Mouse (Mus musculus) testis, adult 2 months (tissue): Measurements from ENCODE around the gene Bckdha. TPM values are rescaled to one million over a fixed set of nuclear protein-coding genes. Genes with fewer than 3 reads are reported as not detected.
A peak's percentile ranks its signal among the peaks of the same experiment; 100 is the strongest.

Source experiments
- H3K27ac ChIP-seq: fragments of 200-500 bp; 2 replicates; pipeline ENCODE4 v1.5.1; 2012; ENCODE audit warnings: low read depth, low read length; ENCODE audit not compliant: control insufficient read depth, insufficient read depth
- H3K27me3 ChIP-seq: fragments of 200-500 bp; 2 replicates; pipeline ENCODE4 v1.6.1; 2012; ENCODE audit warnings: mild to moderate bottlenecking, low read length, moderate library complexity; ENCODE audit not compliant: control insufficient read depth, insufficient read depth
- H3K36me3 ChIP-seq: fragments of 200-500 bp; 2 replicates; pipeline ENCODE4 v1.6.1; 2012; ENCODE audit warnings: mild to moderate bottlenecking, low read length; ENCODE audit not compliant: control insufficient read depth, insufficient read depth
- H3K4me1 ChIP-seq: fragments of 200-500 bp; 2 replicates; pipeline ENCODE4 v1.6.1; 2012; ENCODE audit warnings: low read length; ENCODE audit not compliant: control insufficient read depth, insufficient read depth
- H3K4me3 ChIP-seq: fragments of 200-500 bp; 2 replicates; pipeline ENCODE4 v1.5.1; 2012; ENCODE audit warnings: low read depth, mild to moderate bottlenecking, low read length, moderate library complexity, mixed read lengths; ENCODE audit not compliant: control insufficient read depth
- CTCF ChIP-seq: fragments of 200-500 bp; IDR thresholded peaks from 2 replicates; pipeline ENCODE4 v1.5.1; 2012; ENCODE audit warnings: low read depth, mild to moderate bottlenecking, inconsistent platforms, low read length, moderate library complexity; ENCODE audit not compliant: control insufficient read depth, insufficient read depth, insufficient replicate concordance
- POLR2A ChIP-seq: fragments of 200-500 bp; IDR thresholded peaks from 2 replicates; pipeline ENCODE4 v1.6.1; 2012; ENCODE audit warnings: low read depth, mild to moderate bottlenecking, inconsistent platforms, low read length, moderate library complexity; ENCODE audit not compliant: control insufficient read depth
- polyA plus RNA-seq: library from polyadenylated mRNA; depleted of rRNA; stranded (reverse); fragments of >200 nt; gene quantifications from 2 replicates; pipeline ENCODE4 v1.2.3, GENCODE M21; 2012

Gene Bckdha
- polyA plus RNA-seq, 1 experiment = 69.0 TPM

GRCm38 (mm10) chr7:25680514-25681258 is 21.9 kb upstream of the Bckdha start, which contains the start of gene B9d2:
B9d2 (plus strand) TSS chr7:25680780.
- Histone ChIP-seq H3K27ac (peak within 1 kb of the TSS; percentile 99), H3K27me3 (no peaks in the 10 kb centered on the region), H3K36me3 (no peaks in the 10 kb centered on the region), H3K4me1 (peaks cover 17% of the 10 kb centered on the region), H3K4me3 (peak within 1 kb of the TSS; percentile 98)
- TF ChIP-seq POLR2A (peak; percentile 75), CTCF (no peak)

- no peak for TF ChIP-seq POLR2A
- no peak for TF ChIP-seq CTCF
- no peaks in the 10 kb centered on the region for H3K36me3 ChIP-seq
- peak overlapping the region; percentile 98; the same call in 1 of the 2 replicates for H3K4me3 ChIP-seq
- H3K27ac ChIP-seq = peak overlapping the region; percentile 99
- peaks cover 22% of the 10 kb centered on the region for H3K4me1 ChIP-seq
- no peaks in the 10 kb centered on the region for H3K27me3 ChIP-seq
Observed at GRCm38 (mm10) chr7:25679971-25680370, 21.2 kb upstream of the Bckdha start.

- H3K27ac ChIP-seq = no peak overlapping the region
- no peaks in the 10 kb centered on the region for H3K36me3 ChIP-seq
- no peaks in the 10 kb centered on the region for H3K27me3 ChIP-seq
- no peak overlapping the region for H3K4me3 ChIP-seq
- H3K4me1 ChIP-seq = peaks cover 26% of the 10 kb centered on the region
- TF ChIP-seq POLR2A (no peak), CTCF (no peak)
Observed at GRCm38 (mm10) chr7:25677013-25677412, 18.2 kb upstream of the Bckdha start.

- peaks cover 22% of the 10 kb centered on the region for H3K4me1 ChIP-seq
- H3K4me3 ChIP-seq = no peak overlapping the region
- no peak for TF ChIP-seq CTCF
- TF ChIP-seq POLR2A = no peak
- H3K27ac ChIP-seq = no peak overlapping the region
- no peaks in the 10 kb centered on the region for H3K36me3 ChIP-seq
- no peaks in the 10 kb centered on the region for H3K27me3 ChIP-seq
Observed at GRCm38 (mm10) chr7:25676085-25676781, 17.5 kb upstream of the Bckdha start.

- H3K36me3 ChIP-seq = no peaks in the 10 kb centered on the region
- TF ChIP-seq CTCF (no peak), POLR2A (no peak)
- H3K27me3 ChIP-seq = no peaks in the 10 kb centered on the region
- no peak overlapping the region for H3K4me3 ChIP-seq
- H3K4me1 ChIP-seq = peaks cover 20% of the 10 kb centered on the region
- no peak overlapping the region for H3K27ac ChIP-seq
Observed at GRCm38 (mm10) chr7:25675405-25675804, 16.6 kb upstream of the Bckdha start.

- Histone ChIP-seq H3K4me1 (peaks cover 17% of the 10 kb centered on the region), H3K36me3 (no peaks in the 10 kb centered on the region), H3K4me3 (peak within 1 kb of the TSS; percentile 27), H3K27ac (no peak within 1 kb of the TSS), H3K27me3 (no peaks in the 10 kb centered on the region)
- TF ChIP-seq CTCF (0 out of 2 replicates have a peak, but pooled peaks have one; percentile 7), POLR2A (no peak)
Observed at GRCm38 (mm10) chr7:25674719-25675300, 16.0 kb upstream of the Bckdha start, which contains the start of gene Tmem91. Tmem91 (minus strand) TSS chr7:25675166.

GRCm38 (mm10) chr7:25674297-25674696 is 15.5 kb upstream of the Bckdha start:
- Histone ChIP-seq H3K4me3 (no peak overlapping the region), H3K36me3 (no peaks in the 10 kb centered on the region), H3K27ac (no peak overlapping the region), H3K27me3 (no peaks in the 10 kb centered on the region), H3K4me1 (peaks cover 17% of the 10 kb centered on the region)
- TF ChIP-seq POLR2A (peak; percentile 24; the same call in 1 of the 2 replicates), CTCF (no peak)
